Mouse (Mus musculus): Measurements from ENCODE around the gene H2-T22. TPM values are rescaled to one million over a fixed set of nuclear protein-coding genes. Genes with fewer than 3 reads are reported as not detected.
"Not testable (repeated sequence)": the region's sequence is repeated elsewhere in the genome, so short reads cannot be mapped to it uniquely, and the experiment has no call there.

The H2-T22 gene
- polyA plus RNA-seq, 1 experiment from 2014 or later = 18.8 TPM

- H3K36me3 ChIP-seq (ENCODE audit: control insufficient read depth, insufficient read depth, low read length); H3K9me3 ChIP-seq (ENCODE audit: control insufficient read depth, low read length); H3K27ac ChIP-seq (ENCODE audit: low read length); H3K4me1 ChIP-seq (replicated peaks; ENCODE audit: control insufficient read depth, insufficient read depth, low read length); H3K4me2 ChIP-seq (ENCODE audit: low read depth, low read length); H3K27me3 ChIP-seq (ENCODE audit: control insufficient read depth, insufficient read depth, low read depth, low read length); ATAC-seq (ENCODE audit: low read depth); H3K4me3 ChIP-seq (ENCODE audit: low read length); H3K9ac ChIP-seq (ENCODE audit: low read length): not testable (repeated sequence)
- WGBS = 87% methylated on average over 23 of the region's 25 CpGs
These were observed 15.4 kb upstream of the H2-T22 start for GRCm38 (mm10) chr17:36057927-36058326.

GRCm38 (mm10) chr17:36043286-36043685, 739 bp upstream of the H2-T22 start:
- no peaks in the 10 kb centered on the region for H3K27me3 ChIP-seq (ENCODE audit: control insufficient read depth, insufficient read depth, low read depth, low read length)
- H3K9me3 ChIP-seq (ENCODE audit: control insufficient read depth, low read length) = no peaks in the 10 kb centered on the region
- no peak overlapping the region; the same call in 1 of the 2 replicates for H3K27ac ChIP-seq (ENCODE audit: low read length)
- H3K4me1 ChIP-seq (replicated peaks; ENCODE audit: control insufficient read depth, insufficient read depth, low read length) = peaks cover 4% of the 10 kb centered on the region
- peak overlapping the region; percentile 51 for H3K4me3 ChIP-seq (ENCODE audit: low read length)
- H3K36me3 ChIP-seq (ENCODE audit: control insufficient read depth, insufficient read depth, low read length) = no peaks in the 10 kb centered on the region
- peak overlapping the region; percentile 74 for H3K4me2 ChIP-seq (ENCODE audit: low read depth, low read length)
- H3K9ac ChIP-seq (ENCODE audit: low read length) = peak overlapping the region; percentile 61
- WGBS = 79% methylated on average over 3 of the region's 3 CpGs
- no peak for ATAC-seq (ENCODE audit: low read depth)

- WGBS = under 1% methylated on average over 14 of the region's 19 CpGs
- Histone ChIP-seq H3K9ac (ENCODE audit: low read length) (peak overlapping the region; percentile 61), H3K4me3 (ENCODE audit: low read length) (peak overlapping the region; percentile 51), H3K4me2 (ENCODE audit: low read depth, low read length) (peak overlapping the region; percentile 74)
- H3K27ac ChIP-seq (ENCODE audit: low read length); H3K27me3 ChIP-seq (ENCODE audit: control insufficient read depth, insufficient read depth, low read depth, low read length); H3K9me3 ChIP-seq (ENCODE audit: control insufficient read depth, low read length); H3K4me1 ChIP-seq (replicated peaks; ENCODE audit: control insufficient read depth, insufficient read depth, low read length); H3K36me3 ChIP-seq (ENCODE audit: control insufficient read depth, insufficient read depth, low read length): not testable (repeated sequence)
- peak; percentile 76 for ATAC-seq (ENCODE audit: low read depth)
These were observed 492 bp downstream of the H2-T22 start for GRCm38 (mm10) chr17:36042055-36042454.

- not testable (repeated sequence) for H3K9ac ChIP-seq (ENCODE audit: low read length); H3K36me3 ChIP-seq (ENCODE audit: control insufficient read depth, insufficient read depth, low read length); H3K4me1 ChIP-seq (replicated peaks; ENCODE audit: control insufficient read depth, insufficient read depth, low read length); H3K4me2 ChIP-seq (ENCODE audit: low read depth, low read length); H3K4me3 ChIP-seq (ENCODE audit: low read length); H3K9me3 ChIP-seq (ENCODE audit: control insufficient read depth, low read length); ATAC-seq (ENCODE audit: low read depth); H3K27ac ChIP-seq (ENCODE audit: low read length); H3K27me3 ChIP-seq (ENCODE audit: control insufficient read depth, insufficient read depth, low read depth, low read length)
- 89% methylated on average over 2 of the region's 2 CpGs for WGBS
These were observed 1.9 kb downstream of the H2-T22 start for GRCm38 (mm10) chr17:36040604-36041003.

- H3K4me1 ChIP-seq (replicated peaks; ENCODE audit: control insufficient read depth, insufficient read depth, low read length); H3K9me3 ChIP-seq (ENCODE audit: control insufficient read depth, low read length); H3K27me3 ChIP-seq (ENCODE audit: control insufficient read depth, insufficient read depth, low read depth, low read length); H3K4me3 ChIP-seq (ENCODE audit: low read length); ATAC-seq (ENCODE audit: low read depth); H3K4me2 ChIP-seq (ENCODE audit: low read depth, low read length); H3K27ac ChIP-seq (ENCODE audit: low read length); H3K9ac ChIP-seq (ENCODE audit: low read length); H3K36me3 ChIP-seq (ENCODE audit: control insufficient read depth, insufficient read depth, low read length): not testable (repeated sequence)
- 78% methylated on average over 13 of the region's 13 CpGs for WGBS
These were observed 6.4 kb downstream of the H2-T22 start for GRCm38 (mm10) chr17:36036126-36036525.

GRCm38 (mm10) chr17:36035010-36035638, 7.4 kb downstream of the H2-T22 start:
- not testable (repeated sequence) for H3K9me3 ChIP-seq (ENCODE audit: control insufficient read depth, low read length); H3K27me3 ChIP-seq (ENCODE audit: control insufficient read depth, insufficient read depth, low read depth, low read length); H3K9ac ChIP-seq (ENCODE audit: low read length); H3K4me3 ChIP-seq (ENCODE audit: low read length); H3K4me2 ChIP-seq (ENCODE audit: low read depth, low read length); H3K4me1 ChIP-seq (replicated peaks; ENCODE audit: control insufficient read depth, insufficient read depth, low read length); H3K27ac ChIP-seq (ENCODE audit: low read length); H3K36me3 ChIP-seq (ENCODE audit: control insufficient read depth, insufficient read depth, low read length)
- WGBS = 26% methylated on average over 3 of the region's 3 CpGs
- ATAC-seq (ENCODE audit: low read depth) = peak; percentile 51; the same call in 1 of the 2 replicates

- H3K27me3 ChIP-seq (ENCODE audit: control insufficient read depth, insufficient read depth, low read depth, low read length); H3K4me3 ChIP-seq (ENCODE audit: low read length); H3K4me2 ChIP-seq (ENCODE audit: low read depth, low read length); H3K9me3 ChIP-seq (ENCODE audit: control insufficient read depth, low read length); H3K9ac ChIP-seq (ENCODE audit: low read length); H3K4me1 ChIP-seq (replicated peaks; ENCODE audit: control insufficient read depth, insufficient read depth, low read length); H3K36me3 ChIP-seq (ENCODE audit: control insufficient read depth, insufficient read depth, low read length); H3K27ac ChIP-seq (ENCODE audit: low read length); ATAC-seq (ENCODE audit: low read depth): not testable (repeated sequence)
- WGBS = 44% methylated on average over 3 of the region's 3 CpGs
These were observed 8.0 kb downstream of the H2-T22 start for GRCm38 (mm10) chr17:36034524-36034923.

- not testable (repeated sequence) for H3K27ac ChIP-seq (ENCODE audit: low read length); H3K9me3 ChIP-seq (ENCODE audit: control insufficient read depth, low read length); H3K36me3 ChIP-seq (ENCODE audit: control insufficient read depth, insufficient read depth, low read length); H3K4me1 ChIP-seq (replicated peaks; ENCODE audit: control insufficient read depth, insufficient read depth, low read length); H3K27me3 ChIP-seq (ENCODE audit: control insufficient read depth, insufficient read depth, low read depth, low read length)
- peak within 1 kb of the TSS; percentile 61 for H3K9ac ChIP-seq (ENCODE audit: low read length)
- peak; percentile 67 for ATAC-seq (ENCODE audit: low read depth)
- peak within 1 kb of the TSS; percentile 84 for H3K4me2 ChIP-seq (ENCODE audit: low read depth, low read length)
- 1% methylated on average over 24 of the region's 25 CpGs for WGBS
- H3K4me3 ChIP-seq (ENCODE audit: low read length) = peak within 1 kb of the TSS; percentile 58
These were observed 10.1 kb downstream of the H2-T22 start, which contains the start of gene H2-T23 for GRCm38 (mm10) chr17:36032351-36032875. TSS of gene H2-T23 (minus strand) at chr17:36032855.

GRCm38 (mm10) chr17:36031583-36032331, 10.8 kb downstream of the H2-T22 start:
- Histone ChIP-seq H3K4me3 (ENCODE audit: low read length) (peak overlapping the region; percentile 58), H3K9ac (ENCODE audit: low read length) (peak overlapping the region; percentile 61), H3K4me2 (ENCODE audit: low read depth, low read length) (peak overlapping the region; percentile 84)
- not testable (repeated sequence) for H3K27ac ChIP-seq (ENCODE audit: low read length); H3K36me3 ChIP-seq (ENCODE audit: control insufficient read depth, insufficient read depth, low read length); H3K9me3 ChIP-seq (ENCODE audit: control insufficient read depth, low read length); H3K27me3 ChIP-seq (ENCODE audit: control insufficient read depth, insufficient read depth, low read depth, low read length); H3K4me1 ChIP-seq (replicated peaks; ENCODE audit: control insufficient read depth, insufficient read depth, low read length)
- WGBS = 2% methylated on average over 33 of the region's 40 CpGs
- ATAC-seq (ENCODE audit: low read depth) = peak; percentile 68
